Mouse (Mus musculus): ENCODE results near the gene Mmp3.

GRCm38 (mm10) chr9:7445522-7445921 lies at the start of gene Mmp3:
- TF ChIP-seq CTCF (IDR thresholded peaks at IDR 0.05; ENCODE audit: borderline replicate concordance, insufficient read depth, low read length), result no peak
- TF ChIP-seq POLR2A (IDR thresholded peaks at IDR 0.05; ENCODE audit: low read depth, low read length), result no peak

All from embryonic fibroblast, embryonic 13.5 days (primary cell).